Mouse (Mus musculus): ENCODE results near the gene Rps6kb1.

DNA sequence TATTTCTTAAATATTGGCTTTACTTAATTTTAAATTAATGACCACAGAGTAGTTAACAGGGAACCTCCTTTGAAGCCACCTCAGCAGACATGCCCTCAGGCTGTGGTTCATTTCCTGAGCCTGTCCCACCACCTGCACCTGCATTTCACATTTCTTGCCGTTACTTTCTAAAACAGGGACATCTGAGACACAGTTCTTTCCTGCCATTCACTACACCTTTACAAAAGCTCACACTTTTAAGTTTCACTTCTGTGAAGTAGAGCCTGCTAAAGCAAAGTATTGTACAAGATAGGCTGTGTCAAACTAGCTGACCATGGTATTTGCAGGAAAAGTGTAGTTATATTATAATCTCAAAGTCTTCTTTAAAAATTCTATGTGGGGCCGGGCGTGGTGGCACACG, 5.8 kb downstream of the Rps6kb1 start:
- TF ChIP-seq POLR2A (IDR thresholded peaks at IDR 0.05; ENCODE audit: borderline replicate concordance, control insufficient read depth, low read depth, low read length) (no peak), CTCF (IDR thresholded peaks at IDR 0.05; ENCODE audit: control insufficient read depth, insufficient read depth, low read length) (no peak)
